Mouse (Mus musculus) adrenal gland, adult 2 months (tissue): ENCODE measurements around the gene Sacm1l. TPM values are rescaled to one million over a fixed set of nuclear protein-coding genes. Genes with fewer than 3 reads are reported as not detected.
A peak's percentile ranks its signal among the peaks of the same experiment; 100 is the strongest.

Experiments used
- DNase-seq: peaks from one replicate; pipeline ENCODE4 v3.0.0; 2021
- polyA plus RNA-seq: library from polyadenylated mRNA; depleted of rRNA; stranded (reverse); fragments of >200 nt; gene quantifications from 2 replicates; pipeline ENCODE4 v1.2.3, GENCODE M21; 2012; rRNA removed
- total RNA-seq, 2 experiments: library from RNA; stranded (reverse); gene quantifications; 2 replicates each; pipeline ENCODE4 v1.2.3; 2021

Sacm1l gene
- total and polyA plus RNA-seq, 3 experiments = 1.8 to 160 (median 75.2) TPM

GRCm38 (mm10) chr9:123577360-123578192 lies 48.0 kb downstream of the Sacm1l start:
- no peak for DNase-seq

GRCm38 (mm10) chr9:123589240-123589910 lies 59.8 kb downstream of the Sacm1l start:
- DNase-seq = no peak

GRCm38 (mm10) chr9:123595194-123595593 lies 65.6 kb downstream of the Sacm1l start:
- no peak for DNase-seq

GRCm38 (mm10) chr9:123596910-123597309 lies 67.4 kb downstream of the Sacm1l start:
- no peak for DNase-seq

GRCm38 (mm10) chr9:123597376-123597775 lies 67.8 kb downstream of the Sacm1l start:
- DNase-seq = no peak

GRCm38 (mm10) chr9:123601529-123601928 lies 72.0 kb downstream of the Sacm1l start:
- no peak for DNase-seq

GRCm38 (mm10) chr9:123620311-123621098 lies 90.9 kb downstream of the Sacm1l start:
- no peak for DNase-seq

GRCm38 (mm10) chr9:123624741-123625140 lies 95.2 kb downstream of the Sacm1l start:
- no peak for DNase-seq

GRCm38 (mm10) chr9:123625821-123626220 lies 96.3 kb downstream of the Sacm1l start:
- no peak for DNase-seq

GRCm38 (mm10) chr9:123631666-123632065 lies 102.1 kb downstream of the Sacm1l start:
- DNase-seq = no peak

- DNase-seq = no peak
Measured at GRCm38 (mm10) chr9:123632281-123632680, 102.7 kb downstream of the Sacm1l start, which contains the start of gene Slc6a20b. Gene Slc6a20b, minus strand, starts transcription at chr9:123632565.

GRCm38 (mm10) chr9:123632993-123633392 lies 103.4 kb downstream of the Sacm1l start:
- no peak for DNase-seq

- peak; percentile 27 for DNase-seq
Measured at GRCm38 (mm10) chr9:123636771-123637170, 107.2 kb downstream of the Sacm1l start.

- peak; percentile 68 for DNase-seq
Measured at GRCm38 (mm10) chr9:123638231-123638630, 108.7 kb downstream of the Sacm1l start.

GRCm38 (mm10) chr9:123638668-123639089 lies 109.1 kb downstream of the Sacm1l start:
- peak; percentile 36 for DNase-seq

- no peak for DNase-seq
Measured at GRCm38 (mm10) chr9:123640106-123640505, 110.5 kb downstream of the Sacm1l start.

Other genes starting within 250 kb of the Sacm1l start
- 10 to 100 TPM; 40.0 to 81.2 TPM for gene Lars2, start 162.8 kb upstream of the Sacm1l start, total RNA-seq
- gene Lars2, start 162.8 kb upstream of the Sacm1l start, polyA plus RNA-seq = 45.6 and 59.1 TPM in 2 replicates
- gene Limd1, start 51.1 kb upstream of the Sacm1l start, total RNA-seq = 10 to 100 TPM; 28.7 to 33.0 TPM
- gene Limd1, start 51.1 kb upstream of the Sacm1l start, polyA plus RNA-seq = 30.2 and 48.8 TPM in 2 replicates
- gene Slc6a20b, start 102.8 kb downstream of the Sacm1l start, total RNA-seq = under 1 TPM in 1 of 2 experiments, not detected in 1; 0.10 TPM
- not detected in 2 replicates for gene Slc6a20b, start 102.8 kb downstream of the Sacm1l start, polyA plus RNA-seq
- not detected for gene Ccr9, start 148.7 kb downstream of the Sacm1l start, total RNA-seq
- 0.04 and 0.20 TPM in 2 replicates for gene Ccr9, start 148.7 kb downstream of the Sacm1l start, polyA plus RNA-seq
- under 1 TPM in 1 of 2 experiments, not detected in 1; 0.29 TPM for gene Slc6a20a, start 149.1 kb downstream of the Sacm1l start, total RNA-seq
- gene Slc6a20a, start 149.1 kb downstream of the Sacm1l start, polyA plus RNA-seq = 0.09 and 0.44 TPM in 2 replicates
- gene Lztfl1, start 187.9 kb downstream of the Sacm1l start, total RNA-seq = 10 to 100 TPM; 44.7 to 55.5 TPM
- gene Lztfl1, start 187.9 kb downstream of the Sacm1l start, polyA plus RNA-seq = 0.74 and 1.1 TPM in 2 replicates